In genomic region chr16:91258956-91259355, GRCm38 (mm10) we compare ENCODE assay signal across 43 mouse cellular contexts. TPM values are rescaled to one million over a fixed set of nuclear protein-coding genes. Genes with fewer than 3 reads are reported as not detected.
"Had no signal": no experiment of that assay in that cellular context is flagged by ENCODE, and none has a peak within 500 bp of the region (broad histone marks: within the 10 kb centered on the region; RNA-seq: fewer than 3 reads in every experiment).

No protein-coding gene starts in this region.

- H3K36me3 ChIP-seq: heart, embryonic 10.5 days; heart, embryonic 12.5 days; heart, embryonic 13.5 days; heart, embryonic 15.5 days; hindbrain, embryonic 10.5 days; hindbrain, embryonic 12.5 days; hindbrain, embryonic 13.5 days; hindbrain, embryonic 15.5 days; kidney, embryonic 15.5 days had no signal

- H3K4me1 ChIP-seq: heart, embryonic 10.5 days; heart, embryonic 12.5 days; heart, embryonic 15.5 days; hindbrain, embryonic 13.5 days; hindbrain, embryonic 15.5 days had no signal

- ATAC-seq: hindbrain, embryonic 16.5 days; hindbrain, postnatal 0 days; inflammation-experienced regulatory T-cells, adult 6 months had no signal

- H3K4me2 ChIP-seq: heart, embryonic 11.5 days; heart, embryonic 12.5 days; heart, embryonic 13.5 days; heart, embryonic 15.5 days; hindbrain, embryonic 12.5 days; hindbrain, embryonic 13.5 days; hindbrain, embryonic 14.5 days; hindbrain, embryonic 15.5 days; kidney, embryonic 15.5 days had no signal

- H3K9ac ChIP-seq: heart, embryonic 12.5 days; heart, embryonic 13.5 days; heart, embryonic 15.5 days; hindbrain, embryonic 12.5 days; hindbrain, embryonic 13.5 days; hindbrain, embryonic 14.5 days; hindbrain, embryonic 15.5 days; kidney, embryonic 15.5 days had no signal

- DNase-seq: heart, postnatal 10 days; heart, postnatal 14 days; heart, postnatal 36 days; heart, postnatal 4 days; kidney, adult 11 months; kidney, adult 18-20 months; kidney, adult 2 months; kidney, adult 8-10 months; kidney, adult 9 months; kidney, postnatal 10 days; kidney, postnatal 14 days; kidney, postnatal 25 days; kidney, postnatal 36 days; kidney, postnatal 4 days; layer of hippocampus, adult 9-11 months; layer of hippocampus, postnatal 36 days had no signal

- H3K4me3 ChIP-seq: heart, embryonic 10.5 days; heart, embryonic 12.5 days; heart, embryonic 13.5 days; heart, embryonic 15.5 days; hindbrain, embryonic 10.5 days; hindbrain, embryonic 12.5 days; hindbrain, embryonic 13.5 days; hindbrain, embryonic 15.5 days; kidney, embryonic 15.5 days; layer of hippocampus, adult 2 months; left cerebral cortex, adult 2 months had no signal

- H3K9me3 ChIP-seq: heart, embryonic 10.5 days; heart, embryonic 12.5 days; heart, embryonic 13.5 days; heart, embryonic 15.5 days; hindbrain, embryonic 10.5 days; hindbrain, embryonic 12.5 days; hindbrain, embryonic 13.5 days; hindbrain, embryonic 15.5 days; kidney, embryonic 15.5 days had no signal

- H3K27ac ChIP-seq: heart, embryonic 10.5 days; heart, embryonic 13.5 days; heart, embryonic 15.5 days; hindbrain, embryonic 10.5 days; hindbrain, embryonic 12.5 days; hindbrain, embryonic 13.5 days; hindbrain, embryonic 14.5 days; hindbrain, embryonic 15.5 days; hindbrain, postnatal 0 days; kidney, embryonic 15.5 days; kidney, postnatal 0 days; left cerebral cortex, adult 2 months had no signal

RNA-seq across cellular contexts. Expression of gene Olig1, which starts 10.6 kb away (rescaled TPM):
- total RNA-seq: heart, adult 8-10 months; heart, postnatal 10 days; heart, postnatal 14 days; heart, postnatal 25 days; heart, postnatal 36 days; heart, postnatal 4 days; hematopoietic stem cell, adult 5-6 weeks had no signal
- polyA plus RNA-seq: heart, embryonic 11.5 days; heart, embryonic 12.5 days; heart, embryonic 13.5 days; heart, embryonic 14.5 days; heart, postnatal 0 days; inflammation-experienced regulatory T-cells, adult 6 months; kidney, embryonic 14.5 days had no signal

RNA-seq across cellular contexts. Expression of gene Olig2, which starts 33.7 kb away (rescaled TPM):
- total RNA-seq: heart, adult 8-10 months; heart, postnatal 10 days; heart, postnatal 14 days; heart, postnatal 25 days; heart, postnatal 36 days; heart, postnatal 4 days; hematopoietic stem cell, adult 5-6 weeks had no signal
- polyA plus RNA-seq: heart, embryonic 10.5 days; heart, embryonic 12.5 days; heart, embryonic 13.5 days; heart, embryonic 14.5 days; heart, embryonic 15.5 days; heart, embryonic 16.5 days; heart, postnatal 0 days; inflammation-experienced regulatory T-cells, adult 6 months; intestine, embryonic 14.5 days; kidney, embryonic 14.5 days; kidney, embryonic 15.5 days; kidney, embryonic 16.5 days; kidney, postnatal 0 days; large intestine, adult 2 months had no signal
